In the genomic region with DNA sequence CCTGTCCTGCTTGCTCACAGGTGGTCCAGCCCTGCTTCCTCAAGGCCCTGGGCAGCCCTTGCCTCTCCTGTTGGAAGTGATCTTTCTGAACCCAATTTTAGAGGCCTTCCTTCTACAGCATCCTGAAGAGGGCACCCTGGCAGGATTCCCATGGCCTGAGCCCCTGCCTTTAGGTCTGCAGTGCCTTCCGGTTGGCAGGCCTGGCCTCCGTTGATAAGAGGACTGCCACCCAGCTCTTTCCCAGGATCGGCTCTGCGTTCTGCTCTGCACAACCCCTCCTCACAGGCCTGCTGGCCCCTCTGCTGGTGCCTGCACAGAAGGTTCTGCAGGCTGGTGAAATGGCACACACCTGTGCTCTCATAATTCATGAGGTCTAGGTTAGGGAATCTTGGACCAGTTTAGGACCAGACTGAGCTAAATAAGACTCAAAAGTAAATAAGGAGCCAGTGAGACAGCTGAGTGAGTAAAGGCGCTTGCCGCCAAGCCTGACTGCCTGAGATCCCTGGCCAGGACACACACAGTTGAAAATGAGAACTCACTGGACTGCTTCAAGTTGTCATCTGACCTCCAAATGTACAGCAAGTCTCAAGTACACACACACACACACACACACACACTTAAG, we compare ENCODE assay signal across 13 mouse cellular contexts. TPM values are rescaled to one million over a fixed set of nuclear protein-coding genes. Genes with fewer than 3 reads are reported as not detected.
A peak's percentile ranks its signal among the peaks of the same experiment; 100 is the strongest.
DNase-seq lines count a peak whose midpoint lies in the region; ATAC-seq lines count a peak whose summit lies in the region.
"Had no signal": no experiment of that assay in that cellular context is flagged by ENCODE, and none has a peak within 500 bp of the region (broad histone marks: within the 10 kb centered on the region; RNA-seq: fewer than 3 reads in every experiment).

No protein-coding gene starts in this region.

- no peaks in the 10 kb centered on the region; the same call in 1 of the 2 replicates for H3K79me2 ChIP-seq in macrophage (ENCODE audit: inconsistent target)

- H3K9ac ChIP-seq in heart, embryonic 15.5 days: no peak overlapping the region
- no peak overlapping the region for H3K9ac ChIP-seq in forebrain, embryonic 15.5 days (replicated peaks)
- H3K9ac ChIP-seq: embryonic facial prominence, embryonic 12.5 days; limb, embryonic 12.5 days had no signal

- DNase-seq in heart, postnatal 4 days: no peak
- peak; percentile 59 for DNase-seq in MEL-GATA-1-ER (ENCODE audit: extremely low read depth, low read depth)
- no peak for DNase-seq in embryonic facial prominence, embryonic 10.5 days (ENCODE audit: low spot score)
- DNase-seq in urinary bladder, adult 18-20 months (ENCODE audit: low spot score in 2 of 2): no peak
- no peak for DNase-seq in urinary bladder, postnatal 14 days (ENCODE audit: low spot score)
- DNase-seq: cerebellum, adult 18-20 months had no signal

- H3K9me3 ChIP-seq in heart, embryonic 15.5 days (replicated peaks): no peaks in the 10 kb centered on the region
- H3K9me3 ChIP-seq in embryonic facial prominence, embryonic 10.5 days: peaks cover under 1% of the 10 kb centered on the region; the same call in 1 of the 2 replicates
- no peaks in the 10 kb centered on the region for H3K9me3 ChIP-seq in forebrain, embryonic 15.5 days
- H3K9me3 ChIP-seq: embryonic facial prominence, embryonic 12.5 days; limb, embryonic 12.5 days had no signal

- H3K27me3 ChIP-seq in heart, embryonic 15.5 days: no peaks in the 10 kb centered on the region
- H3K27me3 ChIP-seq in embryonic facial prominence, embryonic 10.5 days (replicated peaks; ENCODE audit: low read depth, poor library complexity, severe bottlenecking): no peaks in the 10 kb centered on the region
- H3K27me3 ChIP-seq in forebrain, embryonic 15.5 days: no peaks in the 10 kb centered on the region
- H3K27me3 ChIP-seq: embryonic facial prominence, embryonic 12.5 days; limb, embryonic 12.5 days had no signal

- peak; percentile 59; the same call in 1 of the 2 replicates for ATAC-seq in heart, embryonic 15.5 days (replicated peaks; ENCODE audit: insufficient number of reproducible peaks, insufficient read depth, low FRiP score, low read depth)
- no peak for ATAC-seq in forebrain, embryonic 15.5 days (replicated peaks)
- ATAC-seq: activated CD4-positive, CD25-positive, alpha-beta regulatory T cell, adult 4 months had no signal

- H3K4me3 ChIP-seq in heart, embryonic 15.5 days: no peak overlapping the region
- no peak overlapping the region for H3K4me3 ChIP-seq in embryonic facial prominence, embryonic 10.5 days
- H3K4me3 ChIP-seq in macrophage (ENCODE audit: inconsistent target): no peak overlapping the region; the same call in 1 of the 2 replicates
- no peak overlapping the region for H3K4me3 ChIP-seq in forebrain, embryonic 15.5 days
- H3K4me3 ChIP-seq: embryonic facial prominence, embryonic 12.5 days; layer of hippocampus, adult 2 months; limb, embryonic 12.5 days had no signal

- H3K4me1 ChIP-seq in heart, embryonic 15.5 days (replicated peaks): peaks cover 12% of the 10 kb centered on the region
- peaks cover 12% of the 10 kb centered on the region for H3K4me1 ChIP-seq in embryonic facial prominence, embryonic 10.5 days
- 0 out of 2 replicates have a peak, but pooled peaks cover 3% of the 10 kb centered on the region for H3K4me1 ChIP-seq in forebrain, embryonic 15.5 days

- H3K36me3 ChIP-seq in heart, embryonic 15.5 days: no peaks in the 10 kb centered on the region
- H3K36me3 ChIP-seq in embryonic facial prominence, embryonic 10.5 days (replicated peaks): no peaks in the 10 kb centered on the region
- H3K36me3 ChIP-seq in macrophage (ENCODE audit: inconsistent target): no peaks in the 10 kb centered on the region
- no peaks in the 10 kb centered on the region for H3K36me3 ChIP-seq in forebrain, embryonic 15.5 days
- H3K36me3 ChIP-seq: embryonic facial prominence, embryonic 12.5 days; limb, embryonic 12.5 days had no signal

- 41% methylated on average over 6 of the region's 6 CpGs for WGBS in heart, embryonic 15.5 days
- WGBS in embryonic facial prominence, embryonic 10.5 days: 84% methylated on average over 6 of the region's 6 CpGs
- 56% methylated on average over 6 of the region's 6 CpGs for WGBS in macrophage (ENCODE audit: missing documents)
- 88% methylated on average over 6 of the region's 6 CpGs for WGBS in forebrain, embryonic 15.5 days

- H3K4me2 ChIP-seq in heart, embryonic 15.5 days: no peak overlapping the region
- H3K4me2 ChIP-seq in forebrain, embryonic 15.5 days (replicated peaks): no peak overlapping the region
- H3K4me2 ChIP-seq: embryonic facial prominence, embryonic 12.5 days; limb, embryonic 12.5 days had no signal

- H3K27ac ChIP-seq in heart, embryonic 15.5 days: no peak overlapping the region
- 0 out of 2 replicates have a peak overlapping the region, but pooled peaks have one; percentile 10 for H3K27ac ChIP-seq in embryonic facial prominence, embryonic 10.5 days (replicated peaks)
- H3K27ac ChIP-seq in macrophage: peak overlapping the region; percentile 48
- H3K27ac ChIP-seq in forebrain, embryonic 15.5 days (replicated peaks): no peak overlapping the region
- H3K27ac ChIP-seq: embryonic facial prominence, embryonic 12.5 days; layer of hippocampus, adult 2 months; limb, embryonic 12.5 days had no signal

RNA-seq across cellular contexts. Expression of a gene that starts 8.5 kb away (rescaled TPM):
- polyA plus RNA-seq in heart, embryonic 15.5 days (2015; fragmentation: Nextera tagmentation; extraction: Ambion mirVana): not detected in 2 replicates
- not detected for total RNA-seq in heart, postnatal 4 days (2021)
- not detected in 2 replicates for polyA plus RNA-seq in embryonic facial prominence, embryonic 10.5 days (2016; fragmentation: Nextera tagmentation; extraction: Ambion mirVana)
- total RNA-seq in macrophage (2018; cell fraction: chromatin; rRNA removed): 10 to 100 TPM in 10 of 26 experiments, 1 to 10 TPM in 16; 2.1 to 25.4 (median 7.0) TPM
- under 1 TPM in 16 of 26 experiments, not detected in 10; 0.07 to 0.44 (median 0.15) TPM for total RNA-seq in macrophage (2018; cell fraction: cytosol; rRNA removed)
- total RNA-seq in macrophage (2018; cell fraction: nucleus; rRNA removed): 10 to 100 TPM in 2 of 26 experiments, 1 to 10 TPM in 21, under 1 TPM in 3; 0.52 to 18.4 (median 2.1) TPM
- 0.13 TPM in 1 of 3 replicates, not detected in the others for polyA plus RNA-seq in macrophage (2018)
- polyA plus RNA-seq in forebrain, embryonic 15.5 days (2015; fragmentation: Nextera tagmentation; extraction: Ambion mirVana): 0.23 and 0.26 TPM in 2 replicates
- polyA plus RNA-seq: embryonic facial prominence, embryonic 12.5 days; limb, embryonic 12.5 days had no signal

RNA-seq across cellular contexts. Expression of a gene that starts 51.3 kb away (rescaled TPM):
- 9.8 and 14.8 TPM in 2 replicates for polyA plus RNA-seq in heart, embryonic 15.5 days (2015; fragmentation: Nextera tagmentation; extraction: Ambion mirVana)
- total RNA-seq in heart, postnatal 4 days (2021): 10 to 100 TPM; 17.9 to 19.4 TPM
- 14.3 and 15.2 TPM in 2 replicates for polyA plus RNA-seq in embryonic facial prominence, embryonic 10.5 days (2016; fragmentation: Nextera tagmentation; extraction: Ambion mirVana)
- total RNA-seq in macrophage (2018; cell fraction: chromatin; rRNA removed): 1,000 to 10,000 TPM in 1 of 26 experiments, 100 to 1,000 TPM in 25; 183 to 1,124 (median 419) TPM
- total RNA-seq in macrophage (2018; cell fraction: cytosol; rRNA removed): 100 to 1,000 TPM; 261 to 438 (median 317) TPM
- 1,000 to 10,000 TPM in 2 of 26 experiments, 100 to 1,000 TPM in 24; 284 to 1,133 (median 407) TPM for total RNA-seq in macrophage (2018; cell fraction: nucleus; rRNA removed)
- 195 to 316 TPM (median 234 TPM) in 3 replicates for polyA plus RNA-seq in macrophage (2018)
- 5.1 and 5.2 TPM in 2 replicates for polyA plus RNA-seq in forebrain, embryonic 15.5 days (2015; fragmentation: Nextera tagmentation; extraction: Ambion mirVana)

RNA-seq across cellular contexts. Expression of a gene that starts 58.4 kb away (rescaled TPM):
- polyA plus RNA-seq in heart, embryonic 15.5 days (2015; fragmentation: Nextera tagmentation; extraction: Ambion mirVana): 9.8 and 12.8 TPM in 2 replicates
- total RNA-seq in heart, postnatal 4 days (2021): 1 to 10 TPM; 6.2 to 7.6 TPM
- 27.7 and 28.0 TPM in 2 replicates for polyA plus RNA-seq in embryonic facial prominence, embryonic 10.5 days (2016; fragmentation: Nextera tagmentation; extraction: Ambion mirVana)
- 1 to 10 TPM in 14 of 26 experiments, under 1 TPM in 3, not detected in 9; 0.42 to 7.2 (median 1.2) TPM for total RNA-seq in macrophage (2018; cell fraction: chromatin; rRNA removed)
- total RNA-seq in macrophage (2018; cell fraction: cytosol; rRNA removed): 1 to 10 TPM in 1 of 26 experiments, under 1 TPM in 19, not detected in 6; 0.03 to 1.3 (median 0.27) TPM
- 1 to 10 TPM in 5 of 26 experiments, under 1 TPM in 17, not detected in 4; 0.12 to 3.1 (median 0.45) TPM for total RNA-seq in macrophage (2018; cell fraction: nucleus; rRNA removed)
- polyA plus RNA-seq in macrophage (2018): 0.51 to 0.53 TPM in 2 of 3 replicates, not detected in the other
- polyA plus RNA-seq in forebrain, embryonic 15.5 days (2015; fragmentation: Nextera tagmentation; extraction: Ambion mirVana): 11.8 and 12.4 TPM in 2 replicates

Comparison
In these comparisons a context has a peak if more than half of its experiments do, and no peak if none do; other contexts are left out.
1. H3K27ac ChIP-seq: peak in embryonic facial prominence, embryonic 10.5 days (single experiment) and macrophage (single experiment); none in heart, embryonic 15.5 days (single experiment) and forebrain, embryonic 15.5 days (single experiment).
2. RNA of a gene that starts 51.3 kb away (polyA plus RNA-seq): 195 to 316 TPM in macrophage; 14.3 to 15.2 TPM in embryonic facial prominence, embryonic 10.5 days, 9.8 to 14.8 TPM in heart, embryonic 15.5 days and 5.1 to 5.2 TPM in forebrain, embryonic 15.5 days; every median in the first group is over 10 times any median in the second.